Mouse (Mus musculus) brain, embryonic 14.5 days (tissue): ENCODE measurements at regions not wholly inside any gene's neighbourhood (a gene's known extent, or its start where the extent isn't known, plus 50 kb on each side); places are given as distances from the start of the nearest gene placed in this dataset.

Source experiments
- CTCF ChIP-seq: fragments of 200-500 bp; IDR thresholded peaks from 2 replicates; pipeline ENCODE4 v1.5.1; 2012; ENCODE audit warnings: inconsistent platforms, mild to moderate bottlenecking, moderate library complexity, borderline replicate concordance; ENCODE audit not compliant: insufficient read depth, insufficient read length; ENCODE audit errors: extremely low read depth
- POLR2A ChIP-seq: fragments of 200-500 bp; IDR thresholded peaks from 2 replicates; pipeline ENCODE4 v1.6.1; 2012; ENCODE audit warnings: mild to moderate bottlenecking, inconsistent platforms, borderline replicate concordance; ENCODE audit not compliant: poor library complexity, insufficient read depth, insufficient read length, severe bottlenecking; ENCODE audit errors: extremely low read depth

GRCm38 (mm10) chr2:128449294-128449693 is 141.7 kb upstream of the Spdye4c start:
- TF ChIP-seq CTCF (no peak), POLR2A (no peak)
